Mouse (Mus musculus) heart, adult 8-10 months (tissue): ENCODE data around the gene Gm11758. TPM values are rescaled to one million over a fixed set of nuclear protein-coding genes. Genes with fewer than 3 reads are reported as not detected.
"Not testable (repeated sequence)": the region's sequence is repeated elsewhere in the genome, so short reads cannot be mapped to it uniquely, and the experiment has no call there.

Experiments
- DNase-seq: peaks from one replicate; pipeline ENCODE4 v3.0.0; 2022; ENCODE audit warnings: low spot score
- total RNA-seq, 4 experiments: library from RNA; stranded (reverse); gene quantifications; 2 replicates each; pipeline ENCODE4 v1.2.4; 2022

Gm11758 gene
- not detected for total RNA-seq

- not testable (repeated sequence) for DNase-seq
Observed at GRCm38 (mm10) chr4:73876166-73876565, at the start of gene Gm11758. Gene Gm11758, minus strand, starts transcription at chr4:73876266.

- DNase-seq: not testable (repeated sequence)
Observed at GRCm38 (mm10) chr4:73920660-73921059, 44.6 kb upstream of the Gm11758 start, which contains the start of gene Gm11756. Gene Gm11756, minus strand, starts transcription at chr4:73920760.

- DNase-seq: not testable (repeated sequence)
Observed at GRCm38 (mm10) chr4:73905853-73906252, 29.8 kb upstream of the Gm11758 start, which contains the start of gene Gm13871. Gene Gm13871, minus strand, starts transcription at chr4:73905953.

- not testable (repeated sequence) for DNase-seq
Observed at GRCm38 (mm10) chr4:73891012-73891411, 14.9 kb upstream of the Gm11758 start, which contains the start of gene Gm11757. Gene Gm11757, minus strand, starts transcription at chr4:73891112.

GRCm38 (mm10) chr4:73826587-73826986 is 49.5 kb downstream of the Gm11758 start:
- DNase-seq: no peak

Other genes with a start within 250 kb of the Gm11758 start
- gene Gm11236, start 238.1 kb downstream of the Gm11758 start, total RNA-seq: not detected
- gene Gm11239, start 207.9 kb downstream of the Gm11758 start, total RNA-seq: not detected
- gene Gm428, start 192.8 kb downstream of the Gm11758 start, total RNA-seq: not detected
- 1 to 10 TPM in 1 of 4 experiments, under 1 TPM in 3; 0.69 to 1.1 (median 0.76) TPM for gene Rasef, start 85.3 kb downstream of the Gm11758 start, total RNA-seq
- gene Gm11757, start 14.8 kb upstream of the Gm11758 start, total RNA-seq: not detected
- not detected for gene Gm13871, start 29.7 kb upstream of the Gm11758 start, total RNA-seq
- 1 to 10 TPM; 6.0 to 9.2 (median 7.9) TPM for gene Gm11756, start 44.5 kb upstream of the Gm11758 start, total RNA-seq
- gene 2310002L09Rik, start 74.6 kb upstream of the Gm11758 start, total RNA-seq: 10 to 100 TPM; 57.6 to 79.9 (median 70.9) TPM
- under 1 TPM in 3 of 4 experiments, not detected in 1; 0.06 to 0.16 (median 0.13) TPM for gene Frmd3, start 137.2 kb upstream of the Gm11758 start, total RNA-seq